Mouse (Mus musculus) heart, adult 9 months (tissue): ENCODE measurements around the gene Kcnd3.
A peak's percentile ranks its signal among the peaks of the same experiment; 100 is the strongest.

Experiments used
- DNase-seq, 2 experiments: peaks; one replicate each; pipeline ENCODE4 v3.0.0; 2022; ENCODE audit warnings: low spot score in 2 of 2

Gene Kcnd3

DNA sequence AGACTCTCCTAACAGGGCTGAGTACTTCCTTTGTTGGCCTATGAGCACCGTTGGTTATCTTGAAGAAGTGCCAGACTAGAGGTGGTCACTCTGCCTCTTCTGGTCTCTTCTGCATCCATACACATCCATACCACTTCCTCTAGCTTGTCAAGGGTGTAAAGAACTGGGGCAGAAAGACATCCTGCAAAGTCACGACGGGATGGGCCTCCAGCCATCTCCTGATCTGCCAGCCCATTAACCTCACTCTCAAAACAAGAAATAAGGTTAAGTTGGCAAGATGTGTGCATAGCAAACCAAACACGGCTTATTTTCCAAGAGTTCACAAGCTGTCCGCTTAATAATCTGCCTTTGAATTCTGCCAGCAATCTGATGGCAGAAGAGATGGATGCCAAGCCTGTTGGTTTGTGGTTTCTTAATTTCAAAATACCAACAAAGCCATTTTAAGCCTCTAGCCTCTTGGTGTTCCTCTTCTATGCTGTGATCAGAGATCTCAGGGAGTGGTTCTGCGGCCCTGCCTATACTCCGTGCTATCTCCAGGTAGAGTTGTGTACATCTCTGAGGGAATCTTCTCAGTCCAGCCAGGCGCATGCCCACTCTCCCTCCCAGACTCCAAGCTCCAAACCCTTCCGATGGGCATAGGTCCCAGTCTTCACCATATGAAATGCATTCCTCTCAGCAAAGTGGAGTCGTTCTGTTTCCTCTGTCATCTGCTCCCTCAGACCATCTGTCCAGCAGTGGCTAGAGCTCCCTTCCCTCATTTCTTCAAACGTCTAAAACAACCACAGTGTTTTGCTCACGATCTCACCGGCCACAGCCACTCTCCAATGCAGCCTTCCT is 201.6 kb downstream of the Kcnd3 start:
- DNase-seq, result no peak

DNA sequence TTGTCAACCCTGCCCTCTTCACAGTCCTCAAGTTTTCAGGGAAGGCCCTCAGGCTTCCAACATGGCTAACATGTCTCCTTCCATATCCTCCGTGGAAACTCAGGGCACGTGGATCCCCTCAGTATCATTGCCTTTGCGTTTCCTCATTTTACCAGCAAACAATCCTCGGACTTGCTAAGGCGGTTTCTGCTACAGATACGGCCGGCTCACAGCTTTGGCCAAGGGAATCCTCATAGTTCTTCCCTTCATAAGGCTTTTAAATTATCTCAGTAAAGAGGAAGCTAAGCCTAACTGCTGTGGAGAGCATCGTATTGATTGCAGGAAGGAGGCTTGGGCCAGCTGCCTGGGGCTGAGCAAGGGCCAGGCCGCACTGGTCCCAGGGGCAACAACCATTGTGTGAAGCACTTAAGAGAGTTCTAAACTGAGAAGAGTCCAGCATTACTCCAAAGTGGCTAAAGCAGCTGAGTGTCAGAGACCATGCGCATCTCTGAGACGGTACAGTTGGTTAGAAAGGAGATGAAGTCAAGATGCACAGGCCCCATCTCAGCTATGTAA is 203.0 kb downstream of the Kcnd3 start:
- DNase-seq, result peak in 1 of 2 experiments; percentile 37

GRCm38 (mm10) chr3:105660530-105660929 is 208.4 kb downstream of the Kcnd3 start:
- peak; percentile 8 to 12 for DNase-seq

DNA sequence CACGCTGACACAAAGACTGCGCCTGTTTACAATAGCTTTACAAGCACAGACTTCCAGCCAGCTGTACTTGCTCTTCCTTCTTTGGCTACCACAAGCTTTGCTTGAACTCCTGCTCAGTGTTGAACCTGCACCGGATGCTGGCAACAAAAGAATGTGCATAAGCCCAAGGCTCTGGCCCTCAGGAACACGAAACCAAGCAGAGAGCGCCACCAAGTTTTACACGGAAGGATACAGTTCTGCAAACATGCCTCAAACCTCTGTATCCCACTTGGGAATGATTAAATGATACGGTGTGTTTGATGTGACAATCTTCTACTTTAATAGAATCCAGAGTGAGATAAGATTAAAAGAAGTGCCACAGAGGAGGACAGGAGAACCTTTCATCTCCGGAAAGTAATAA is 210.9 kb downstream of the Kcnd3 start:
- DNase-seq, result no peak

- no peak for DNase-seq
These were observed 213.1 kb downstream of the Kcnd3 start for GRCm38 (mm10) chr3:105665105-105665765.

GRCm38 (mm10) chr3:105666996-105667523 is 214.9 kb downstream of the Kcnd3 start:
- DNase-seq, result no peak

DNA sequence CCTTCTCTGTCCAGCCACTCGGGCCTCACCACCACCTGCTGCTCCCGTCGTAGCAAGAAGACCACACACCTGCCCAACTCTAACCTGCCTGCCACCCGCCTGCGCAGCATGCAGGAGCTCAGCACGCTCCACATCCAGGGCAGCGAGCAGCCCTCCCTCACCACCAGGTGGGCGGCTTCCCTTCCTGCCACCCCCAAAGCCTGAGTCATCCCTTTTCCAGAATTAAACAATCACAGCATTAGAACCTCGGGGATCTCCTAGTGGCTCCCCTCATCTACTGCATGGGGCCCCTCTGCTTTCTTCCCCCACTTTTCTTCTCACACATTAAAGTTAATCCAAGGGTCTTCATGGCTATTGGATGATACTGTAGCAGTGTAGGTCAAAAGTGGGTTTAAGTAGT is 216.0 kb downstream of the Kcnd3 start:
- DNase-seq, result no peak

DNA sequence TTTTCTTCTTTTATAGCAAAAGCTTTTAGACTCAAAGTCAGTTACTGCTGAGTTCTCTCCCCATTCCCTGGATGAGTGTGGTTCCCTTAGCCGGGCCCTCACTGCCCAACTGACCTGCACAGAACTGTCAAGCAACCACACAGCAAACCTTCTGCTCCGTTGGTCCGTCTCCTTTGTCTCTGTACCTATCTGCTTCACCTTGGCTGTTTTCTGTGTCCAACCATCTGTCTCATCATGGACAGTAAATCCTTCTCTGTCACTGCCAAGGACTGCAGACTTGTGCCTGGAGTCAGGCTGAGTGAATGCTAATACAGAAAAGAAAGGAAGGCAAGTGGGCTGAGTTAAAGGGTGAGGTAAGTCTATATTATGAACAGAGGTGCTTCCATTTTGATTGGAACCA is 217.6 kb downstream of the Kcnd3 start:
- no peak for DNase-seq

DNA sequence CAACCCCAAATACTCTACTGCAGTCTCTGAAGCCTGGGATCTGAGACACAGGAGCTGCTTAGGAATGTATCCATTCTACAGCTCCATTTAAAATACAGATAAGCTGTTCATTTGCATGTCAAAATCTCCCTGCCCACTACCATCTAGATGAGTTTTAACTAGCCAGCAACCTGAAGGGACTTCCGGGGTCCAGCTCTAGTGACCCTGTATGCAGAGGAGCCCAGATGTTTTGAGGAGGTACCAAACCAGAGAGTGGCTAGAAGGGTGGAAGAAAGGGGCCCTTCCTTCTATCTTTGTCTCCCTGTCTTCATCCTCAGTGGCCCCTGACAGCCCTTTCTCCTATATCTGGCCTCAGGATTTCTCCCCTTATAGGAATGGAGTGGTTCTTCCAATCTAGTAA is 218.7 kb downstream of the Kcnd3 start:
- DNase-seq, result no peak

- peak in 1 of 2 experiments; percentile 72 for DNase-seq
These were observed 222.6 kb downstream of the Kcnd3 start for GRCm38 (mm10) chr3:105674595-105675218.

GRCm38 (mm10) chr3:105675932-105676331 is 223.8 kb downstream of the Kcnd3 start:
- DNase-seq, result no peak

DNA sequence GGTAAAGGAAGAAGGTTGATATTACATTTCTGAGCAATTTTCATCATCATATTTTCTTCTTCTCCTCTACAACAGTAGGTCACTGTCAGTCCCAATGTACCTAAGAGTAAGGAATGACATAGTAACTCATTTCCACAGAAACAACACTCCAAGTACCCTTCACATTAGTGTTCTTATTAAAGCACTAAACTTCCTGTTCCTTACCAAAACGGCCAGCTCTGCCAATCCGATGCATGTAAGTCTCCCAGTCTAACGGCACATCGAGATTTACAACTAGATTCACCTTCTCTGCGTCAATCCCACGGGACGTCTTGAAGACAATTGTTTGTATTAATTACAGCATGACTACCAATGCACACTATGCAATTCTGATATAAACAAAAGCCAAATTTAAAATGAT is 228.2 kb downstream of the Kcnd3 start:
- no peak for DNase-seq

DNA sequence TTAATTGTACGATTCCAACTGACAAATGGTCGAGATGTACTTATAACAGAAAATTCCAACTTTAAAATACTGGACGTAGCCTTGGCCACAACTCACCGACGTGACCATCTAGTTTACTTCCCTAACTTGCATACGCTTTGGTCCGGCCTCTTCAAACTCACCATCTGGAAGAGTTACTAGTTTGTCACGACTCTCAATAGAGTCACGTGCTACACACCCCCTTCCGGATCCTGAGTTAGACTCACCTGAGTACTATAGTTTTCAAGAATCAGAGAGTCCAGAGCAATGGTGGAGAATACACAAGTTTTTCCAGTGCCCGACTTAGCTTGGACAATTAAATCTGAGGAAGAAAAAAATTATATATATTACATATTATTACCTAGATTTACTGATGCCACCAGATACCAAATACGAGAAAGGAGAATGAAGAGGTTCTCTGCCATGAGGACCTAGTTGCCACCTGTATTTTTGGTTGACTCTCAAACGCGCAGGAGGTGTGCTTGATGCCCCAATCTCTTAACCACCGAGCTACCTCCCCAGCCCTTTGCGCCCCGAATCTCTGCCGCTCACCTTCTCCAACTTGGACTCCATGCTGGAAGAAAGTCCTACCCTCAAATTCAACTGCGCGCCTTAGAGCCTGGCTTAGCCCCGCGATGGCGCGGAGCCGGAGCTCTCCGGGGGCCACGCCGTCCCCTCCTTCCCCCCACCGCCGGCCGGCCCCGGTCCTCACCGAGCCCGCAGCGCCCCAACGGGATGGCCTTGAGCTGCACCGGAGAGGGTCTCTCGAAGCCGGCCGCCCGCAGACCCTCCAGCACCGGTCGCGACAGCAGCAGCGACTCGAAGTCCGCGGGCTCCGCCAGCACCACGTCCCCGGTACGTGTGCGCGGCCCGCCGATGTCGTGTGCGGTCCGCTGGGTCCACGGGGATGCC is 234.5 kb downstream of the Kcnd3 start:
- DNase-seq, result no peak

GRCm38 (mm10) chr3:105687324-105688060 is 235.4 kb downstream of the Kcnd3 start, which contains the start of gene Ddx20:
Ddx20 (minus strand) TSS chr3:105687574.
- peak; percentile 96 to 97 for DNase-seq

DNA sequence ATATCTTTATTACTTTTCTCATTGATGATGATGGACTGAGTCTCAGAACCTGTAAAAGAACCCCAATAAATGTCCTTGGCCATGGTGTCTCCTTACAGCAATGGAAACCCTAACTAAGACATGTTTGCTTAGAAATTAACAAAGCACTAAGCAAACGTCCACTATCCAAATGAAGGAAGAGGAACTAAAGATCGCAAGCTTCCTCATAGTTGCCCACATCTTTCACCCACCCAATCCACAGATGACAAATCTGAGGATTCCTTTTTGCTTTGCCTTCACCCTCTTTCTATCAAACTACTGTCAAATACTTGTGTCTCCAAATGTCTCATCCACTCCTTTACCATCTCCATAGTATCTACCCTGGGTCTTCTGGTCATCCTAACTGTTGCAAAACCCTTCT is 236.4 kb downstream of the Kcnd3 start:
- DNase-seq, result no peak

DNA sequence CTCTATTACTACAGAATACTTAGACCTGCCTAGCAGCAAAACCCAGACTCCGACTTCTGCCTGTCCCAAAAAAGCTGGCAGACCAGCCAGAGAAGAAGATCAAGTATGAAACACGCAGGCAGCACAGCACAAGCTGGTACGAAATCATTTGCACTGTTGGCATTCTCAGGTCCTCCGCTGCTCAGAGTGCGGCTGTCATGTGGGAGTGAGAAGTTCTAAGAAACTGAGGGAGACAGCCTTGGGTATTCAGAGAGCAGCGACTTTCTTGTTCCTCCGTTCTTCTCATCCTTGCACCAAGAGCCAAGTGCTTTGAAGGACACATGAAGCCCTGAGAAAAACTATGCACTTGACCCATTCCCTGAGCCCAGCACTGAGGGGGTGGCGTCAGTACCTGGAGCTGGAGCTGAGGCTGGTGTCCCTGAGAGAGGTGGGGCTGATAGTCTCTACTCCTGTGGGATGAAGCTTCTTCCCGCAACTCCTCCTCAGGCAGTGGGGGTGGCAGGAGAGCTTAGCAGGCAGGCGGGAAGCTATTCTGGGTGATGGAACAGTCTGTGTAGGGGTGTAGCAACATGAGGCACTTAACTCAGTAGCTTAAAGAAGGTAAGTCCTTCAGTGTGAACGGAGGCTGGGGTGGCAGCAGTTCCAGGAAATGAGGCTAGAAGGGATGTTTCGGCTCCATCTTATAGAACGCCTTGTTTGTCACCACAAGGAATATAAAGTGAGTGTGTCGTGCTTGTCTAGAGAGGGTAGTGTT is 241.4 kb downstream of the Kcnd3 start:
- no peak for DNase-seq

DNA sequence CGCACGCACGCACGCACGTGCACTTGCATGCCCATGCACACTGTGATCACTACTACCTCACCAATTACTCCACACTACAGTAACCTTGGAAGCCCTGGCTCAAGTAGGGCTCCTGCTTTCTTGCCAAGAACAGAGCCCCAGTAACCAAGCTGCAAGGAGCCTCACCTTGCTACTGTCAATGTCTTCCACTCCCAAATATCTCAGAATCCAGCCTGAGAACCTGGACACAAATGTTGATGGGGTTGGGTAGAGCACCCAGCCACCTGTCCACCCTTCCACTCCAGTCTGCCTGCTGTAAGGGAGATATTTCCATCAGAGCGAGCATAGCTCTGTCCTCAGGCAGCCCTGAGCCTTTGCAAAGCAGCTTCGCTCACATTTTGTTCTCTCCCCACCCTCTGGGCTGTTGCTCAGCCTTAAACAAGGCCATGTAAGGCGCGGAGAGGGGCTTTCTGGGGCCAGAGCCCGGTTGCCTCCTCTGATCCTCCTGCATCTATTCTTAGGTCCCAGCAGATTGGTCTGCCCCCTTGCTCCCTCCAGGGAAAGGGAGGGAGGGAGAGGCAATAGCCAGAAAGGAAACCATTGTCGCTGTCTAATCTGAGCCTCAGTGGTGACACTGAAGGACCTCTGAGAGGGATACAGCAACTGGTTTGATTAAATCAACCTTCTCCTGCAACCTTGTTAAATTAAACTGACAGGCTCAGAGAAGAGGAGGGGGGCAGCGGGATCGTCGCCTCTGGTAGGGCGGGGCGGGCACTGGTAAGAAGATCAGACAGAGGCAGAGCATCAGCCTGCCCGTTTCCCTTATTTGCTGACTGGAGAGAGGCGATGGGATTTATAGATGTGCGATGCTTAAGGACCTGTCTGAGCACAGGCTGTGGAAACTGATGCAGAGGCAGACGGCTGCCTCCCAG is 243.6 kb downstream of the Kcnd3 start:
- DNase-seq, result peak in 1 of 2 experiments; percentile 70

- no peak for DNase-seq
These were observed 244.4 kb downstream of the Kcnd3 start for GRCm38 (mm10) chr3:105696387-105697147.
